Mouse (Mus musculus): Measurements from ENCODE around the gene Gm16506. TPM values are rescaled to one million over a fixed set of nuclear protein-coding genes. Genes with fewer than 3 reads are reported as not detected.
"Not testable (repeated sequence)": the region's sequence is repeated elsewhere in the genome, so short reads cannot be mapped to it uniquely, and the experiment has no call there.

Gene Gm16506
- polyA plus RNA-seq (2017; shearing (Covaris generic)): not detected

DNA sequence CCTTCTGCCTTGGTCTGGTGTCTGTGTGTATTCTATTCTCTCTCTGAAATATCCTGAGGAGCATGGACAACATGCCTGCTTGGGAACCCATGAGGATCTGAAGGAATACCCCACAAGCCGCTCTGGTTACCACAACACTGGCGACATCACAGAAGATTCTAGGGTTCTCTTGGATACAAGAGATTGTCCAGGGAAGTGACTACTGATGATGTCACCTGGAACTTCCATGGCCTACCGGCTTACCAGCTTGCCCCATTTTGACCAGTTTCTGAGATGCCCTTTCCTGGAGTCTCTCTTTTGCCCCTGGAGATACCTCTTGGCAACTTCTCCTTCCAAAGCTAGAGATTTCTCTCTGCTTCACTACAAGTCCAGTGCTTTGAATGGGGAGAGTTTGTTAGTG is at the start of gene Gm16506:
Gm16506 (minus strand) TSS at position 101 of the 400 bp plus-strand sequence.
- ATAC-seq: not testable (repeated sequence)

DNA sequence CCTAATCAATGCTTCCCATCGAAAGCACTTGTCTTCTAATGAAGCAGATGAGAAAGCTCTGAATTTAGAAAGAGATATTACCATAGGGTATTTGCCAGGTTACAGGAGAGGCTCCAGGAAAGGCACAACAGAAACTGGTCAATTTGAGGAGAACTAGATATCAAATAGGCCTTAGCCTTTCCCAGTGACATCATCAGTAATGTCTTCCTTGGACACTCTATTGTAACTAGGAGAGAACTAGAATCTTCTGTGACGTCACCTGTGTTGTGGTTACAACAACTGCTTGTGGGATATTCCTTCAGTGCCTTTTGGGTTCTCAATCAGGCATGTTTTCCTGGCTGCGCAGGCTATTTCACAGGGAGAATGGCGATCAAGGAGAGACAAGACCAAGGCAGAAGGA is 20.3 kb upstream of the Gm16506 start, which contains the start of gene Gm6526:
Gm6526 (plus strand) TSS at position 301 of the 400 bp plus-strand sequence.
- ATAC-seq: not testable (repeated sequence)

DNA sequence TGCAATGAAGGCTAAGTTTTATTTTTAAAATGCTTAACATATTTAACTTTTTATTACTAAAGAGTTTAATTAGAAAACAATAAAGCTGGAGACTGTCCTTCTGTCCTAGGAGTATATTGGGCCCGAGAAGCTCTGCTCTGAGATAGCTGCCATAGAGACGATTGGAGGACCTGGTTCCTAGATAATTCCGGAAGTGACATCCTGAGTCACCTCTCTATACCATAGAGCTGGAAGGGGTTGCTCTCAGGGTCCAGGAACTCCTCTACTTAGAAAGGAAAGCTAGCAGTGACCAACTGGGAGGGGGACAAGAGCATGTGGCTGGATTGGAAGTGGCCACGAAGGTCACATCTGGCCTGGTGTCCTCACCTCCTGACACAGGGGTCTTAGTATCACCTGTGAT is 29.7 kb downstream of the Gm16506 start, which contains the start of gene Gm7324:
Gm7324 (plus strand) TSS at position 208 of the 400 bp plus-strand sequence.
- ATAC-seq: not testable (repeated sequence)

DNA sequence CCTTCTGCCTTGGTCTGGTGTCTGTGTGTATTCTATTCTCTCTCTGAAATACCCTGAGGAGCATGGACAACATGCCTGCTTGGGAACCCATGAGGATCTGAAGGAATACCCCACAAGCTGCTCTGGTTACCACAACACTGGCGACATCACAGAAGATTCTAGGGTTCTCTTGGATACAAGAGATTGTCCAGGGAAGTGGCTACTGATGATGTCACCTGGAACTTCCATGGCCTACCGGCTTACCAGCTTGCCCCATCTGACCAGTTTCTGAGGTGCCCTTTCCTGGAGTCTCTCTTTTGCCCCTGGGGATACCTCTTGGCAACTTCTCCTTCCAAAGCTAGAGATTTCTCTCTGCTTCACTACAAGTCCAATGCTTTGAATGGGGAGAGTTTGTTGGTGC is 50.2 kb downstream of the Gm16506 start, which contains the start of gene Gm8165:
Gm8165 (minus strand) TSS at position 101 of the 400 bp plus-strand sequence.
- ATAC-seq: not testable (repeated sequence)

Other genes starting within 250 kb of the Gm16506 start
- not detected for gene Gm5799, start 183.9 kb downstream of the Gm16506 start, polyA plus RNA-seq (2017; shearing (Covaris generic))
- not detected for gene Gm17654, start 148.3 kb downstream of the Gm16506 start, polyA plus RNA-seq (2017; shearing (Covaris generic))
- gene Gm10375, start 119.5 kb downstream of the Gm16506 start, polyA plus RNA-seq (2017; shearing (Covaris generic)): not detected
- not detected for gene Gm8165, start 50.3 kb downstream of the Gm16506 start, polyA plus RNA-seq (2017; shearing (Covaris generic))
- 1 to 10 TPM in 1 of 2 experiments, under 1 TPM in 1; 0.68 to 3.3 TPM for gene Gm7324, start 29.7 kb downstream of the Gm16506 start, polyA plus RNA-seq (2017; shearing (Covaris generic))
- gene Gm6526, start 20.4 kb upstream of the Gm16506 start, polyA plus RNA-seq (2017; shearing (Covaris generic)): not detected
- not detected for gene Gm8180, start 57.3 kb upstream of the Gm16506 start, polyA plus RNA-seq (2017; shearing (Covaris generic))
- not detected for gene Ear1, start 148.0 kb upstream of the Gm16506 start, polyA plus RNA-seq (2017; shearing (Covaris generic))
- gene Ear10, start 196.1 kb upstream of the Gm16506 start, polyA plus RNA-seq (2017; shearing (Covaris generic)): not detected
- gene Gm8113, start 197.9 kb upstream of the Gm16506 start, polyA plus RNA-seq (2017; shearing (Covaris generic)): under 1 TPM in 1 of 2 experiments, not detected in 1; 0.15 TPM
- not detected for gene Ang5, start 229.6 kb upstream of the Gm16506 start, polyA plus RNA-seq (2017; shearing (Covaris generic))

Data from CD4-positive, CD25-positive, alpha-beta regulatory T cell, adult 4 months (primary cell).